Mouse (Mus musculus) bone marrow macrophage, adult 2 months (primary cell): ENCODE measurements at regions not wholly inside any gene's neighbourhood (a gene's known extent, or its start where the extent isn't known, plus 50 kb on each side); places are given as distances from the start of the nearest gene placed in this dataset.

ENCODE experiments used
- CTCF ChIP-seq: IDR thresholded peaks from 2 replicates; pipeline ENCODE4 v1.5.1; 2012; ENCODE audit warnings: low read depth, mild to moderate bottlenecking, low read length, moderate library complexity
- POLR2A ChIP-seq: IDR thresholded peaks from 2 replicates; pipeline ENCODE4 v1.6.1; 2012; ENCODE audit warnings: mild to moderate bottlenecking, low read depth, low read length, borderline replicate concordance

DNA sequence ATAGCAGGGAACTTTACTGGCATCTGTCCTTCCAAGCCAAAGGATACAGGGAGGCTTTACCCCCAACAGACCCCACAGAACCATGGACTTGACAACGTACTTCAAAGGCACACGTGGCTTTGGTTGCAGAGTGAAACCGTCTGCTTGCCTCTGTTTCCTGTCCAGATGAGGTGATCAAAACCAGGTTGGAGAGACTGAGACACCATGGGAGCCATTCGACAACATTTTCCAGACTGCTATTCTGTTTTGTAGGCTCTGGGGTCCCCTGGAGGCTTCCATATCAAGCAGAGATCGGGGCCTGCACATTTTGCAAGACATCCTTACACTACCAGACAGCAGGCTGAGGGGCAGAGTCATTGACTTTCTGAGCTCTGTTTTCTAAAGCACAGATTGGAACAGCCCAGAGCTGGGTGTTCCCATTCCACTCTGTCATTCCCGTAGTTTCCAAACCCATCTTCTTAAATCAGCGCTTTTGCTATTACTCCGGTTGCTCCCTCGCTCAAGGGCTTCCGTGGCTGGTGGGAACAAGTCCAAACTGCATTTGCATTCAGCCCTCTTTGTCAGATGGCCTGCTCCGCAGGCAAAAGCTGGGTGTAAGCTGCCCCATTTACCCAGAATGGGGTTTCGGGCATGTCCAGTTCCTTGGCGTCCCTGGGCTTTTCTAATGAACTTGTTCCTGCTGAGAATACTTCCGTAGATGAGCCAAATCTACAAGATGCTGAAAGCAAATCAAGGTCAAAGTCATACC is 244.5 kb upstream of the Jarid2 start:
- no peak for TF ChIP-seq POLR2A
- no peak for TF ChIP-seq CTCF
